Mouse (Mus musculus): ENCODE results near the gene Vmp1.

DNA sequence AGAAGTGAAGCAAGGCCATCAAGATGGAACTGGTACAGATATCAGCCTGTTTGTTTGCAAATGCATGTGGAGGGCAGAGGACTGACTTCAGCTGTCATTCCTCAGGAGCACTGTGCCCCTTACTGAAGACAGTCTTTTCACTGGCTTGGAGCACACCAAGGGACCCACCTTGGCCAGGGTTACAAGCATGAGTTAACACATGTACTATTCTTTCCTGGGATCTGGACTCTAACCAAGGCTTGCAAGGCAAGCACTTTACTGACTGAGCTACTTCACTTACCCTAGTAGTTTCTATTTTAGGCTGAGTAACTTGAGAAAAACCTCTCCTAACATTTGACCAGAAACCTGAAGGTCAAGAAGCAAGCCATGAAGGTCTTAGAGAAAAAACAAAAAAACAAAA is 31.0 kb upstream of the Vmp1 start:
- TF ChIP-seq POLR2A (IDR thresholded peaks at IDR 0.05; ENCODE audit: borderline replicate concordance, extremely low read depth, insufficient read depth, insufficient read length, poor library complexity, severe bottlenecking) (no peak), CTCF (IDR thresholded peaks at IDR 0.05; ENCODE audit: borderline replicate concordance, extremely low read depth, insufficient read depth, insufficient read length) (no peak)

All from brain, embryonic 14.5 days (tissue).